Comparison of ENCODE assay signal across 9 mouse cellular contexts in genomic region chr11:115202316-115202715, GRCm38 (mm10). TPM values are rescaled to one million over a fixed set of nuclear protein-coding genes. Genes with fewer than 3 reads are reported as not detected.
DNase-seq lines count a peak whose midpoint lies in the region; ATAC-seq and TF ChIP-seq lines count a peak whose summit lies in the region.
"Had no signal": no experiment of that assay in that cellular context is flagged by ENCODE, and none has a peak within 500 bp of the region (broad histone marks: within the 10 kb centered on the region; RNA-seq: fewer than 3 reads in every experiment).

No protein-coding gene starts in this region.

- no peak overlapping the region for H3K9ac ChIP-seq in midbrain, embryonic 11.5 days (ENCODE audit: low read length)

- H3K27me3 ChIP-seq in midbrain, embryonic 11.5 days (ENCODE audit: control insufficient read depth, insufficient read depth, low read length) = no peaks in the 10 kb centered on the region
- H3K27me3 ChIP-seq: megakaryocyte, embryonic 14.5 days had no signal

- no peak overlapping the region for H3K27ac ChIP-seq in gastrocnemius, adult 2 months
- no peak overlapping the region for H3K27ac ChIP-seq in midbrain, embryonic 11.5 days (ENCODE audit: low read depth, low read length)

- H3K4me1 ChIP-seq in midbrain, embryonic 11.5 days (ENCODE audit: control insufficient read depth, insufficient read depth, low read length) = no peaks in the 10 kb centered on the region

- TF ChIP-seq CTCF in gastrocnemius, adult 2 months (IDR thresholded peaks at IDR 0.05) = peak; percentile 98; the same call in 1 of the 2 replicates

- no peaks in the 10 kb centered on the region for H3K36me3 ChIP-seq in midbrain, embryonic 11.5 days (ENCODE audit: control insufficient read depth, insufficient read depth, low read length)

- peak; percentile 67 for ATAC-seq in inflammation-experienced regulatory T-cells, adult 6 months
- peak; percentile 77 for ATAC-seq in midbrain, embryonic 11.5 days (ENCODE audit: low FRiP score)

- DNase-seq in ZHBTc4 (ENCODE audit: low read depth, low spot score) = peak; percentile 83
- peak; percentile 95 to 97 for DNase-seq in cerebellum, postnatal 36 days
- peak; percentile 86 for DNase-seq in gastrocnemius, adult 2 months
- peak; percentile 72 to 81 for DNase-seq in left cerebral cortex, postnatal 36 days (ENCODE audit: low spot score in 2 of 2)
- DNase-seq in midbrain, embryonic 11.5 days (ENCODE audit: low spot score, missing footprints) = peak; percentile 98
- peak; percentile 86 for DNase-seq in right cerebral cortex, postnatal 4 days
- peak; percentile 64 to 81 for DNase-seq in urinary bladder, postnatal 4 days (ENCODE audit: low spot score in 2 of 2)

- 15% methylated on average over 12 of the region's 12 CpGs for WGBS in midbrain, embryonic 11.5 days

- no peak overlapping the region for H3K4me2 ChIP-seq in midbrain, embryonic 11.5 days

- no peaks in the 10 kb centered on the region for H3K9me3 ChIP-seq in midbrain, embryonic 11.5 days (ENCODE audit: control insufficient read depth, low read length)
- H3K9me3 ChIP-seq: megakaryocyte, embryonic 14.5 days had no signal

- H3K4me3 ChIP-seq in gastrocnemius, adult 2 months = no peak overlapping the region
- no peak overlapping the region for H3K4me3 ChIP-seq in midbrain, embryonic 11.5 days (ENCODE audit: low read depth, low read length)
- H3K4me3 ChIP-seq: megakaryocyte, embryonic 14.5 days had no signal

- intact Hi-C loops in gastrocnemius, adult 2 months (cut with DNase I) = loop anchor here (1.0 kb wide), 1 partner anchor 68 kb away; no protein-coding TSS in a partner anchor
- intact Hi-C loops in left cerebral cortex, postnatal 36 days (cut with DNase I) = loop anchor here (1.0 kb wide), 1 partner anchor 68 kb away; no protein-coding TSS in a partner anchor

RNA-seq across cellular contexts. Expression of gene Nat9, which starts 14.7 kb away (rescaled TPM):
- 10 to 100 TPM; 12.7 to 16.3 TPM for total RNA-seq in gastrocnemius, adult 2 months (2021)
- polyA plus RNA-seq in inflammation-experienced regulatory T-cells, adult 6 months (2017; shearing (Covaris generic)) = 10 to 100 TPM; 14.2 to 21.0 (median 15.1) TPM
- 10 to 100 TPM; 25.2 to 30.1 TPM for total RNA-seq in left cerebral cortex, postnatal 36 days (2021)
- 17.7 and 19.2 TPM in 2 replicates for polyA plus RNA-seq in midbrain, embryonic 11.5 days (2014; fragmentation: Nextera tagmentation; extraction: Ambion mirVana)

RNA-seq across cellular contexts. Expression of gene Tmem104, which starts 15.0 kb away (rescaled TPM):
- 1 to 10 TPM; 7.3 to 7.4 TPM for total RNA-seq in gastrocnemius, adult 2 months (2021)
- 10 to 100 TPM in 1 of 3 experiments, 1 to 10 TPM in 2; 9.2 to 10.6 (median 9.8) TPM for polyA plus RNA-seq in inflammation-experienced regulatory T-cells, adult 6 months (2017; shearing (Covaris generic))
- total RNA-seq in left cerebral cortex, postnatal 36 days (2021) = 10 to 100 TPM; 14.2 to 15.4 TPM
- 6.2 and 9.2 TPM in 2 replicates for polyA plus RNA-seq in midbrain, embryonic 11.5 days (2014; fragmentation: Nextera tagmentation; extraction: Ambion mirVana)

RNA-seq across cellular contexts. Expression of gene Slc9a3r1, which starts 39.2 kb away (rescaled TPM):
- total RNA-seq in gastrocnemius, adult 2 months (2021) = 1 to 10 TPM; 1.8 to 2.6 TPM
- 100 to 1,000 TPM; 137 to 172 (median 165) TPM for polyA plus RNA-seq in inflammation-experienced regulatory T-cells, adult 6 months (2017; shearing (Covaris generic))
- 10 to 100 TPM; 76.4 to 82.8 TPM for total RNA-seq in left cerebral cortex, postnatal 36 days (2021)
- polyA plus RNA-seq in midbrain, embryonic 11.5 days (2014; fragmentation: Nextera tagmentation; extraction: Ambion mirVana) = 26.8 and 32.0 TPM in 2 replicates

Comparison
In these comparisons a context has a peak if more than half of its experiments do, and no peak if none do; other contexts are left out.
1. RNA of gene Slc9a3r1, which starts 39.2 kb away (total RNA-seq): 76.4 to 82.8 TPM in left cerebral cortex, postnatal 36 days; 1.8 to 2.6 TPM in gastrocnemius, adult 2 months; every median in the first group is over 10 times any median in the second.
2. Peak in every context shown above with its lines, with median percentiles within 50 percentile points of each other: DNase-seq.